Mouse (Mus musculus) lung, postnatal 0 days (tissue): ENCODE measurements around the gene Myl10. TPM values are rescaled to one million over a fixed set of nuclear protein-coding genes. Genes with fewer than 3 reads are reported as not detected.
"Not testable (repeated sequence)": the region's sequence is repeated elsewhere in the genome, so short reads cannot be mapped to it uniquely, and the experiment has no call there.

Experiments used
- ATAC-seq: fragments of 200-750 bp; cut with Nextera tagmentation; 2 replicates; pipeline ENCODE4 v1.8.0; 2017; ENCODE audit warnings: moderate library complexity
- DNase-seq: peaks from one replicate; pipeline ENCODE4 v3.0.0-alpha.2; 2016; ENCODE audit warnings: low spot score
- H3K27ac ChIP-seq: fragments of 300-500 bp; sonication (generic); 2 replicates; pipeline ENCODE4 v1.5.1; 2014; ENCODE audit warnings: antibody characterized with exemption, mild to moderate bottlenecking, low read length, mixed read lengths
- H3K27me3 ChIP-seq: fragments of 300-500 bp; sonication (generic); replicated peaks from 2 replicates; pipeline ENCODE4 v1.6.1; 2014; ENCODE audit warnings: low read length, mixed read lengths; ENCODE audit not compliant: insufficient read depth
- H3K36me3 ChIP-seq: fragments of 300-500 bp; sonication (generic); 2 replicates; pipeline ENCODE4 v1.6.1; 2014; ENCODE audit warnings: low read length, mixed read lengths; ENCODE audit not compliant: insufficient read depth
- H3K4me1 ChIP-seq: fragments of 300-500 bp; sonication (generic); 2 replicates; pipeline ENCODE4 v1.6.1; 2014; ENCODE audit warnings: antibody characterized with exemption, low read depth, low read length, mixed read lengths; ENCODE audit not compliant: insufficient read depth
- H3K4me2 ChIP-seq: fragments of 300-500 bp; sonication (generic); replicated peaks from 2 replicates; pipeline ENCODE4 v1.6.1; 2014; ENCODE audit warnings: low read depth, mild to moderate bottlenecking, low read length, moderate library complexity, mixed read lengths
- H3K4me3 ChIP-seq: fragments of 300-500 bp; sonication (generic); 2 replicates; pipeline ENCODE4 v1.5.1; 2014; ENCODE audit warnings: low read depth, low read length
- H3K9ac ChIP-seq: fragments of 300-500 bp; sonication (generic); replicated peaks from 2 replicates; pipeline ENCODE4 v1.6.1; 2014; ENCODE audit warnings: low read depth, mild to moderate bottlenecking
- H3K9me3 ChIP-seq: fragments of 300-500 bp; sonication (generic); 2 replicates; pipeline ENCODE4 v1.6.1; 2016; ENCODE audit warnings: low read length, mixed read lengths
- CTCF ChIP-seq: IDR thresholded peaks from 2 replicates; pipeline ENCODE4 v1.5.1; 2016; ENCODE audit warnings: antibody characterized with exemption, mild to moderate bottlenecking
- EP300 ChIP-seq: IDR thresholded peaks from 2 replicates; pipeline ENCODE4 v1.6.1; 2016; ENCODE audit warnings: antibody characterized with exemption, mild to moderate bottlenecking, control low read depth
- WGBS: fragments of 180-500 bp; shearing (Covaris S2); extraction: QIAGEN DNeasy Blood & Tissue Kit; methylation state at CpG from one replicate; pipeline ENCODE4 v1.1.7; 2014; 5-methylcytosine and 5-hydroxymethylcytosine counted together
- polyA plus RNA-seq: library from polyadenylated mRNA; unstranded; fragments of >200 nt; fragmentation: Nextera tagmentation; extraction: Ambion mirVana; gene quantifications from 2 replicates; pipeline ENCODE4 v1.2.1, GENCODE M21; 2015

The Myl10 gene
- polyA plus RNA-seq, result not detected in 2 replicates

DNA sequence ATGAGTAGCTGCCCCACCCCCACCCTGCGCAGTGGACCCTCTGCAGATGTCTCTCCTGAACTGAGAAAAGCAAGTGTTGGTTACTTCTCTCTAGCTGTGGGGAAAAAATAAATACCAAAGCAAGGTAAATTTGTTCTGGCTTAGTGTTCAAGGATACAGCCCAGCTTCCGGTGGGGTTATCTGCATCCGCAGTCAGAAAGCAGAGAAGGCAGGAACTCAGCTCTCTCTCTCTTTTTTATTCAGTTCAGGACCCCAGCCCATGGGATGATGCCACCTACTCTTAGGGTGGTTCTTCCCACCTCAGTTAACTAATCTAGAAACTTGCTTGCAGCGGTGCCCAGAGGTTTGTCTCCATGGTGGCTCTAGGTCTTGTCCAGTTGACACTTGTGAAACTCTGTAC, at the start of gene Myl10:
Gene Myl10, plus strand, starts transcription at position 363 of the 400 bp plus-strand sequence.
- Histone ChIP-seq H3K9me3 (no peaks in the 10 kb centered on the region), H3K4me2 (no peak within 1 kb of the TSS), H3K4me3 (no peak within 1 kb of the TSS), H3K9ac (no peak within 1 kb of the TSS), H3K4me1 (no peaks in the 10 kb centered on the region), H3K27me3 (no peaks in the 10 kb centered on the region), H3K36me3 (no peaks in the 10 kb centered on the region), H3K27ac (no peak within 1 kb of the TSS)
- DNase-seq (no peak), ATAC-seq (no peak)
- WGBS, result 93% methylated on average over 4 of the region's 4 CpGs
- TF ChIP-seq CTCF (no peak), EP300 (no peak)

DNA sequence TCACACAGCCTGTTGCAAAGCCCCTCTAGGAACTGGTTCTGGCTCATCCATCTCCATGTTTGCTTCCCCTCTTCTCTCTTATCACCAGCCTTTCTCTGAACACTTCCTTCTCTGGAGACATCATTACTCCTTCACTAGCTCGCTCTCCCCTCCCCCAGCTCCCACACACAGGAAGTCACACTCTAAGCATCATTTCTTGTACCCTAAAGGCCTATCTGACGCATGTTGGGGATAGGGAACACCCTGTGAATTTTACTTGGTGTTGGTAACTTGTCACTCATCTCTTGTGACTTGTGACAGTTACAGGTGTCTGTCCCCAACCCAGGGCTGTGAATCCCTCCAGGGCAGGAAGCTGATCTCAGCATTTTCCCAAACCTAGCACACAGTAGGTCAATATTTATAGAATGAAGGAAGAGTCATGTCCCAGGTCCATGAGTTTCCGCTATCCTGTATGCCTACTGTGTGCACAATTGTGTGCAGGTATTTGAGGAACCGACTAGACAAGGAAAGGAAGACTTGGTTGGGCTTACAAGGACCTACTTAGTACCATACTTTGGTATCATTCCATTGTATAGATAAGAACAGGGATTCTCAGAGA, 46.1 kb upstream of the Myl10 start:
- Histone ChIP-seq H3K36me3 (no peaks in the 10 kb centered on the region), H3K9me3 (no peaks in the 10 kb centered on the region), H3K4me2 (no peak overlapping the region), H3K9ac (no peak overlapping the region), H3K4me3 (no peak overlapping the region), H3K4me1 (no peaks in the 10 kb centered on the region), H3K27ac (no peak overlapping the region), H3K27me3 (no peaks in the 10 kb centered on the region)
- DNase-seq, result no peak
- WGBS, result 72% methylated on average over 4 of the region's 4 CpGs
- no peak for ATAC-seq
- no peak for TF ChIP-seq CTCF
- no peak for TF ChIP-seq EP300

DNA sequence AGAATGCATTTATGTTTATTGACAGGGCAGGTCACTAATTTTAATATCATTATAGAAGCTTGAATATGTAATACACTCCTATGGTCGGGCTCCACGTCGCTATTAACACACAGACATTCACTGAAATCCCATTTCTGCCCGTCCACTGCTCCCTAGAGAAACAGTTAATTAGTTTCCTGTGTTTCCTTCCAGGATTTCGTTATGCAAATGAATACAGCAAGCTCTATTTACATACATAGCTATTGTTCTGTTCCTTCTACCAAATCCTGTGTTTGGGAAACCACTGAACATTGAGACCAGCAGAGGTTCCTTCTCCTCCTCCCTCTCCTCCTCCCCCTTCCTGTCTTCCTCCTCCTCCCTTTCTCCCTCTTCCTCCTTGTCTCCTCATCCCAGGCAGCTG, 43.9 kb upstream of the Myl10 start:
- no peaks in the 10 kb centered on the region for H3K27me3 ChIP-seq
- H3K27ac ChIP-seq, result no peak overlapping the region
- no peak overlapping the region for H3K9ac ChIP-seq
- no peak for ATAC-seq
- H3K4me3 ChIP-seq, result no peak overlapping the region
- no peak for DNase-seq
- 60% methylated on average over 5 of the region's 5 CpGs for WGBS
- H3K4me2 ChIP-seq, result no peak overlapping the region
- no peaks in the 10 kb centered on the region for H3K4me1 ChIP-seq
- no peak for TF ChIP-seq CTCF
- no peak for TF ChIP-seq EP300
- no peaks in the 10 kb centered on the region for H3K36me3 ChIP-seq
- H3K9me3 ChIP-seq, result no peaks in the 10 kb centered on the region

DNA sequence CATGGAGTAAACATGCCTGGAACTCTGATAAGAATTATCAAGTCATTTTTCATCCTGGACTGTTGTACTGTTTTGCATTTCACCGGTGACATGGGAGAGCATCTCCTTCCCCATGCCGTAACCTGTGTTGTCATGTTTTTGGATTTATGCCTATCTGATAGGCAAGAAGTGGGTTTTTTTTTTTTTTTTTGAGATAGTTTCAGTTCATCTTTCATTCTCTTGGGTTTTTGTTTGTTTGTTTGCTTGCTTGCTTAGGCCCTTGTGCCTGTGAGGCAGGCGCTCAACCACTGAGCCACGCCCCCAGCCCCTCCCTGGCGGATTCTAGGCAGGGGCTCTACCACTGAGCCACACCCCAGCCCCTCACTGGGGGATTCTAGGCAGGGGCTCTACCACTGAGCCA, 43.3 kb upstream of the Myl10 start:
- Histone ChIP-seq H3K27ac (no peak overlapping the region), H3K4me1 (no peaks in the 10 kb centered on the region), H3K9ac (no peak overlapping the region), H3K9me3 (no peaks in the 10 kb centered on the region), H3K36me3 (no peaks in the 10 kb centered on the region), H3K4me2 (no peak overlapping the region), H3K4me3 (no peak overlapping the region), H3K27me3 (no peaks in the 10 kb centered on the region)
- no peak for ATAC-seq
- DNase-seq, result no peak
- WGBS, result 87% methylated on average over 5 of the region's 5 CpGs
- TF ChIP-seq EP300 (no peak), CTCF (no peak)

DNA sequence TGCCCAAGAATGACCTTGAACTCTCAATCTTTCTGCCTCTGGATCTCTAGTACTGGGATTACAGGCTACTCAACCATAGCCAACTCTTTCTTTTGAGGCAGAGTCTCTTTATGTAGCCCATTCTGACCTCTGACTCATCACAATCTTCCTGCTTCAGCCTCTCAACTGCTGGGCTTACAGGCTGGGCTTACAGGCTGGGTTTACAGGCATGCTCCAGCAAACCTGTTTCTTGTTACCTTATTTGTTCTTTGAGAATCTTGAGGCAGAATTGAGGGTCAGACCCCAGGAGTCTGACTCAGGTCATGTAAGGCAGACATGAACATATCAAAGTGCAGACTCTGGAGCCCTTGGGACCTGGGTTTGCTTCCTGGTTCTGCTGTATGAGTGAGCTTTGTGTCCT, 38.5 kb upstream of the Myl10 start:
- DNase-seq, result no peak
- ATAC-seq, result no peak
- Histone ChIP-seq H3K4me2 (no peak overlapping the region), H3K27me3 (no peaks in the 10 kb centered on the region), H3K9ac (no peak overlapping the region), H3K27ac (no peak overlapping the region), H3K9me3 (no peaks in the 10 kb centered on the region), H3K36me3 (no peaks in the 10 kb centered on the region), H3K4me3 (no peak overlapping the region), H3K4me1 (no peaks in the 10 kb centered on the region)
- TF ChIP-seq CTCF (no peak), EP300 (no peak)

DNA sequence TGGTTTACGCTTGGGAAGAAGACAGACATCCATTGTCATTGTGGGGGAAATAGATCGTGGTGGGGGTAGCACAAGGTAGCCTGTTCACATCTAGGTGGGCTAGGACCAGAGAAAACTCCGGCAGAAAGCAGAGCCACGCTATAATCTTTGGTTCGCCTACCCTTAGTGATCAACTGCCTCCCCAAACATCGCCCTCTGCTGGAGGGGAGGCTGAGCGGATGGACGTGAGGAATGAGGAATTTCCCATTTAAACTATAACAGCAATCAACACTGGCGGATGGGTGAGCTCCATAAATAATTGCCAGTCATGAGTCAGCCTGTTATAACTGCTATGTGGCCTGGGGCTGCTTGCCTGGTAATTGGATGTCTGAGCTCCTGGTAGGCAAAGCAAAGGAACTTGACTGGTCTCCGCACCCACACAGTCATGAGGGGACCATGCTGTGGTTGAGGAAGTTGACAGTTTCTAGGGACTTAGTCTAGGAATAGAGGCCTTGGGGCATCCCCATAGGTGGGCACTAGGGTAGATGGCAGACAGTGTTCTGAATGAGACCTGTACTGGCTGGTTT, 36.0 kb upstream of the Myl10 start:
- DNase-seq (no peak), ATAC-seq (no peak)
- H3K27ac ChIP-seq, result no peak overlapping the region
- no peaks in the 10 kb centered on the region for H3K4me1 ChIP-seq
- H3K9ac ChIP-seq, result no peak overlapping the region
- no peaks in the 10 kb centered on the region for H3K9me3 ChIP-seq
- H3K36me3 ChIP-seq, result no peaks in the 10 kb centered on the region
- no peak overlapping the region for H3K4me3 ChIP-seq
- H3K27me3 ChIP-seq, result no peaks in the 10 kb centered on the region
- no peak overlapping the region for H3K4me2 ChIP-seq
- WGBS, result 79% methylated on average over 10 of the region's 10 CpGs
- TF ChIP-seq CTCF (peak; percentile 46), EP300 (no peak)

DNA sequence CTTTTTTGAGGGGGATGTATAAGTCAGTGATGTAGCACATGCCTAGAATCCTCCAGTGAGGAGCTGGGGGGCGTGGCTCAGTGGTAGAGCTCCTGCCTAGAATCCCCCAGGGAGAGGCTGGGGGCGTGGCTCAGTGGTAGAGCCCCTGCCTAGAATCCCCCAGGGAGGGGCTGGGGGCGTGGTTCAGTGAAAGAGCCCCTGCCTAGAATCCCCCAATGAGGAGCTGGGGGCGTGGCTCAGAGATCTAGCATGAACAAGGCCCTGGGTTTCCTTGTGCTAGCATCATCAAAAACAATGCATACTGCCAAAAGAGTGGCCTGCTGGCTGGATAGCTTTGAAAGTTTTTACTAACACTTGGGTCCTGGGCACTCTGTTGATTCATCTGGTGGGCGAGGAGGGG, 32.2 kb upstream of the Myl10 start:
- H3K36me3 ChIP-seq, H3K4me3 ChIP-seq, H3K4me2 ChIP-seq, H3K27me3 ChIP-seq, H3K9ac ChIP-seq, H3K4me1 ChIP-seq, DNase-seq, H3K9me3 ChIP-seq, ATAC-seq, H3K27ac ChIP-seq: not testable (repeated sequence)
- 73% methylated on average over 5 of the region's 5 CpGs for WGBS
